Mouse (Mus musculus) neural tube, embryonic 13.5 days (tissue): Measurements from ENCODE around the gene Rmnd5a. TPM values are rescaled to one million over a fixed set of nuclear protein-coding genes. Genes with fewer than 3 reads are reported as not detected.
"Not testable (repeated sequence)": the region's sequence is repeated elsewhere in the genome, so short reads cannot be mapped to it uniquely, and the experiment has no call there.

Source experiments
- ATAC-seq: fragments of 200-750 bp; cut with Nextera tagmentation; 2 replicates; pipeline ENCODE4 v1.8.0; 2017; ENCODE audit warnings: low read depth, mild to moderate bottlenecking, moderate TSS enrichment, moderate library complexity
- H3K27ac ChIP-seq: fragments of 300-500 bp; sonication (generic); replicated peaks from 2 replicates; pipeline ENCODE4 v1.5.1; 2015; ENCODE audit warnings: moderate library complexity, mild to moderate bottlenecking, inconsistent platforms
- H3K27me3 ChIP-seq: fragments of 300-500 bp; sonication (generic); 2 replicates; pipeline ENCODE4 v1.6.1; 2015; ENCODE audit warnings: mild to moderate bottlenecking, inconsistent platforms
- H3K36me3 ChIP-seq: fragments of 300-500 bp; sonication (generic); 2 replicates; pipeline ENCODE4 v1.6.1; 2015; ENCODE audit warnings: mild to moderate bottlenecking, inconsistent platforms
- H3K4me1 ChIP-seq: fragments of 300-500 bp; sonication (generic); replicated peaks from 2 replicates; pipeline ENCODE4 v1.6.1; 2015; ENCODE audit warnings: inconsistent platforms
- H3K4me2 ChIP-seq: fragments of 300-500 bp; sonication (generic); 2 replicates; pipeline ENCODE4 v1.6.1; 2015; ENCODE audit warnings: inconsistent platforms, mild to moderate bottlenecking, moderate library complexity
- H3K4me3 ChIP-seq: fragments of 300-500 bp; sonication (generic); 2 replicates; pipeline ENCODE4 v1.5.1; 2015; ENCODE audit warnings: mild to moderate bottlenecking, inconsistent platforms
- H3K9ac ChIP-seq: fragments of 300-500 bp; sonication (generic); 2 replicates; pipeline ENCODE4 v1.6.1; 2015; ENCODE audit warnings: moderate library complexity, mild to moderate bottlenecking, inconsistent platforms
- H3K9me3 ChIP-seq: fragments of 300-500 bp; sonication (generic); 2 replicates; pipeline ENCODE4 v1.6.1; 2016; ENCODE audit warnings: inconsistent platforms
- WGBS: fragments of 180-500 bp; shearing (Covaris S2); methylation state at CpG from one replicate; pipeline ENCODE4 v1.1.7; 2015; 5-methylcytosine and 5-hydroxymethylcytosine counted together
- polyA plus RNA-seq: library from polyadenylated mRNA; unstranded; fragments of >200 nt; fragmentation: Nextera tagmentation; extraction: Ambion mirVana; gene quantifications from 2 replicates; pipeline ENCODE4 v1.2.1, GENCODE M21; 2015

Rmnd5a gene
- polyA plus RNA-seq, 1 experiment from 2014 or later, result 9.4 TPM

GRCm38 (mm10) chr6:71471830-71472520 is 31.5 kb upstream of the Rmnd5a start:
- no peak overlapping the region for H3K4me2 ChIP-seq
- ATAC-seq, result no peak
- H3K27me3 ChIP-seq, result no peaks in the 10 kb centered on the region
- no peak overlapping the region for H3K27ac ChIP-seq
- no peaks in the 10 kb centered on the region for H3K4me1 ChIP-seq
- no peaks in the 10 kb centered on the region for H3K36me3 ChIP-seq
- no peaks in the 10 kb centered on the region for H3K9me3 ChIP-seq
- H3K4me3 ChIP-seq, result no peak overlapping the region
- 71% methylated on average over 4 of the region's 4 CpGs for WGBS
- H3K9ac ChIP-seq, result no peak overlapping the region

GRCm38 (mm10) chr6:71469291-71469690 is 28.9 kb upstream of the Rmnd5a start:
- Histone ChIP-seq H3K36me3 (no peaks in the 10 kb centered on the region), H3K27me3 (no peaks in the 10 kb centered on the region), H3K4me3 (no peak overlapping the region), H3K4me2 (no peak overlapping the region), H3K9ac (no peak overlapping the region), H3K9me3 (no peaks in the 10 kb centered on the region), H3K27ac (no peak overlapping the region), H3K4me1 (no peaks in the 10 kb centered on the region)
- WGBS, result 75% methylated on average over 3 of the region's 3 CpGs
- no peak for ATAC-seq

GRCm38 (mm10) chr6:71467766-71468165 is 27.3 kb upstream of the Rmnd5a start:
- Histone ChIP-seq H3K4me1 (no peaks in the 10 kb centered on the region), H3K9ac (no peak overlapping the region), H3K27me3 (no peaks in the 10 kb centered on the region), H3K9me3 (no peaks in the 10 kb centered on the region), H3K4me2 (no peak overlapping the region), H3K27ac (no peak overlapping the region), H3K36me3 (no peaks in the 10 kb centered on the region), H3K4me3 (no peak overlapping the region)
- no peak for ATAC-seq
- WGBS, result 78% methylated on average over 4 of the region's 4 CpGs

DNA sequence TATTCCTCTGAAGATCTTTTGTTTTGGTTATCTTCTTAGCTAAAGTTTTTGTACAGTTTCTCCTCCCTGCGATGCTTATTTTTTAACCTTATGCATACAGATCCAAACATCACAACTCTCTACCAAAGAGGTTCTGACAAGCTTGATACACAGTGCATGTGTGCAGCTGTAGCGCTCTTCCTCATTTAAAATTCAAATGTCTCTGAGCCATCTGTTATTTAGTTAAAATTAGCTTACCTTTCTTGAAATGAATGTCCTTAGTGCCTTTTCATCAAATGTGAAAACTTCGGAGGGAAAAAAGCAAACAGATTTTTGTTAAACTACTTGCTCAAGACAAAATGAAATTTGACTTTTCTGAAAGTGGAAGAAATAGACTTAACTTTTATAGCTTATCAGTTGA is 24.7 kb upstream of the Rmnd5a start:
- Histone ChIP-seq H3K27me3 (no peaks in the 10 kb centered on the region), H3K36me3 (no peaks in the 10 kb centered on the region), H3K4me3 (no peak overlapping the region), H3K9ac (no peak overlapping the region), H3K27ac (no peak overlapping the region), H3K4me1 (no peaks in the 10 kb centered on the region), H3K4me2 (no peak overlapping the region), H3K9me3 (no peaks in the 10 kb centered on the region)
- ATAC-seq, result no peak
- WGBS, result 67% methylated on average over 3 of the region's 3 CpGs

- no peak overlapping the region for H3K4me2 ChIP-seq
- H3K4me1 ChIP-seq, result no peaks in the 10 kb centered on the region
- no peaks in the 10 kb centered on the region for H3K9me3 ChIP-seq
- 77% methylated on average over 8 of the region's 8 CpGs for WGBS
- H3K27ac ChIP-seq, result no peak overlapping the region
- no peaks in the 10 kb centered on the region for H3K27me3 ChIP-seq
- no peak for ATAC-seq
- H3K36me3 ChIP-seq, result no peaks in the 10 kb centered on the region
- no peak overlapping the region for H3K4me3 ChIP-seq
- H3K9ac ChIP-seq, result no peak overlapping the region
Observed at GRCm38 (mm10) chr6:71457956-71458608, 17.6 kb upstream of the Rmnd5a start.

DNA sequence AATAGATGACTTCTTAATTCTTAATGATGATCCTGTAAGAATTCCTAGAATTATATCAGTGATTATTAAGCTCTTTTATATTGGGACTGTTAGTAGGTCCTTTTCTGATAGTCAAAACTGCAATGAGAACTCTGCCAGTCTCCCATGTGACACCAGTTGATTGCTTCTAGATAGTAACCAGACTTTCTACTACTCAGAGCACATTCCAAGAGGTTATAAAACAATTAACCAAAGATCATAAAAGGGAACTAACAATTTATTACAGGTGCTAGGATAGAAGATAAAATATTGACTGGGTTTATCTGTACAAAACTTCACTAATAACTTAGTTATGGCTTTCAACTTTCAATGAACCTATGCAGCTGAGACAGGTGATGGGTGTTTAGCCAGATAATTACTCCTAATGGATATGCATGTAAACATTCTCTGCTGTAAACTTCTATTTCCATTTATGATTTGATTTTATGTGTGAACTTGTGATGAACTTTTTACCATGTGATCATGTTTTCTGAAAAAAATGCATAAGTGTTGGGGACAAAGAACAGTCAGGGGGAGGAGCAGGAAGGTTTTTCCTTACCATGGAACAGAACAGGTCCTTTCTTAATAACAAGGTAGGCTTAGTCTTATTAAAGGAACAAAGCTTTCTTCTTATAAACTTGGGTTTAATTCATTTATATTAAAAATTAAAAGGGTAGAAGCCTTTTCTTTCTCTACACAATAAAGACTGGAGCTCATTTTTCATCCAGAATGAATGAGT is 13.7 kb upstream of the Rmnd5a start:
- H3K27me3 ChIP-seq, H3K36me3 ChIP-seq, H3K4me1 ChIP-seq, H3K4me3 ChIP-seq, H3K9ac ChIP-seq, H3K9me3 ChIP-seq, H3K27ac ChIP-seq, H3K4me2 ChIP-seq, ATAC-seq: not testable (repeated sequence)

- Histone ChIP-seq H3K27ac (no peak overlapping the region), H3K27me3 (no peaks in the 10 kb centered on the region), H3K4me2 (no peak overlapping the region), H3K4me3 (no peak overlapping the region), H3K36me3 (no peaks in the 10 kb centered on the region), H3K9me3 (no peaks in the 10 kb centered on the region), H3K4me1 (no peaks in the 10 kb centered on the region), H3K9ac (no peak overlapping the region)
- WGBS, result 90% methylated on average over 2 of the region's 2 CpGs
- ATAC-seq, result no peak
Observed at GRCm38 (mm10) chr6:71452792-71453191, 12.4 kb upstream of the Rmnd5a start.

DNA sequence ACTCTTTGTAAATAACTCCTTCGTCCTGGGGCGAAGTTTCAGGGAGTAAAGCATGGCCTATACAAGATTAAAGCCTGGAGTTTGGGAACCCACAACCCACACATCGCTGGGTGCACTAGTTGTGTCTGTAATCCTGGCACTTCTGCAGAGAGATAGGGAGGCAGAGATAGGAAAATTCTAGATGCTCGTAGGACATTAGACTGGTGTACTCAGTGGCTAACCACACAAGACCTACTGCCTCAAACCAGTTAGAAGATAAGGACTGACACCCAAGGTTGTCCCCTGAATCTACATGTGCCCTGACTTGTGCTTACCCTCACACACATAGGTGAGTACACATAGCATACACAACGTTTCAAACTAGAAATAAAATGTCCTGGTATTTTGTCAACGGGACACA is 5.1 kb upstream of the Rmnd5a start:
- Histone ChIP-seq H3K4me1 (peaks cover 10% of the 10 kb centered on the region), H3K27me3 (no peaks in the 10 kb centered on the region), H3K27ac (no peak overlapping the region), H3K36me3 (no peaks in the 10 kb centered on the region), H3K9me3 (no peaks in the 10 kb centered on the region), H3K4me2 (no peak overlapping the region), H3K4me3 (no peak overlapping the region), H3K9ac (no peak overlapping the region)
- WGBS, result 92% methylated on average over 6 of the region's 6 CpGs
- no peak for ATAC-seq

DNA sequence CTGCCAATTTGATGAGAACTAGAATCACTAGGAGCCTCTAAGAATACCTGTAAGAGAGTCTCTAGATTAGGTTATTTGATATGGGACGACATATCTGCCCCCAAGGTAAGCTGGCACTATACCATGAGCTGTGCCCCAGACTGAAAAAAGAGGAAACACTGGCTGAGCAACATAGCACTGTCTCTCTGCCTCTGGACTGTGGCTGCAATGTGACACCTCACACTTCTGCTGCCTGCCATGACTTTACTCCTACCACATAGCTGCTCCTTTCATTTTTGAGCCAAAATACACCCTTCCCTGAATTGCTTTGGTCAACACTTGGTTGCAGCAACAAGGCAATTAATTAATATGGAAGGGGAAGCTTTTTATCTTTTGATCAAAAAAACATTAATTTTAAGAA is 4.3 kb upstream of the Rmnd5a start:
- no peak for ATAC-seq
- H3K36me3 ChIP-seq, result no peaks in the 10 kb centered on the region
- no peak overlapping the region for H3K4me3 ChIP-seq
- no peak overlapping the region for H3K27ac ChIP-seq
- WGBS, result 73% methylated on average over 1 of the region's 1 CpGs
- H3K4me2 ChIP-seq, result no peak overlapping the region
- H3K9ac ChIP-seq, result no peak overlapping the region
- H3K4me1 ChIP-seq, result peaks cover 10% of the 10 kb centered on the region
- no peaks in the 10 kb centered on the region for H3K9me3 ChIP-seq
- H3K27me3 ChIP-seq, result no peaks in the 10 kb centered on the region

GRCm38 (mm10) chr6:71442130-71442529 is 1.7 kb upstream of the Rmnd5a start:
- Histone ChIP-seq H3K4me2 (no peak overlapping the region), H3K27ac (peak overlapping the region; percentile 99; the same call in 1 of the 2 replicates), H3K27me3 (no peaks in the 10 kb centered on the region), H3K9me3 (no peaks in the 10 kb centered on the region), H3K4me3 (no peak overlapping the region), H3K4me1 (peaks cover 33% of the 10 kb centered on the region), H3K36me3 (no peaks in the 10 kb centered on the region), H3K9ac (no peak overlapping the region; the same call in 1 of the 2 replicates)
- WGBS, result 66% methylated on average over 2 of the region's 3 CpGs
- ATAC-seq, result no peak

DNA sequence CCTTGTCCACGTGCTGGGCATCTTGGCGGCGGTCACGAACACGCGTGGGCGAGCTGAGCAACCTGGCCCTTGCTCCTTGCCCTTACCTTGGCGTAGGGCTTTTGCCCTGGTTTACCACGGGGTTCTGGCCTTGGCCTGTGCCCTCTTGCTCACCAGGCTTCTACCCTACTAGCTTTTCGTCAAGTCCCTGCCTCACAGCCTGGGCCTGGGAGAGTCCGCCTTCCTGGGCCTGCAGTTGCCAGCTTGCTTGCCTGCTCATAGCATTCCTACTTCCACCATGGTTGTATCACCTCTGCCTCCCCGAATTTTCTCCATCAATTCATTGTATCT is 779 bp upstream of the Rmnd5a start:
- Histone ChIP-seq H3K4me1 (peaks cover 42% of the 10 kb centered on the region), H3K27me3 (no peaks in the 10 kb centered on the region), H3K36me3 (no peaks in the 10 kb centered on the region), H3K4me2 (peak overlapping the region; percentile 97), H3K4me3 (peak overlapping the region; percentile 95), H3K9me3 (no peaks in the 10 kb centered on the region), H3K9ac (peak overlapping the region; percentile 89), H3K27ac (peak overlapping the region; percentile 99)
- ATAC-seq, result peak; percentile 12
- 3% methylated on average over 12 of the region's 12 CpGs for WGBS

- ATAC-seq, result peak; percentile 66
- peaks cover 44% of the 10 kb centered on the region for H3K4me1 ChIP-seq
- no peaks in the 10 kb centered on the region for H3K27me3 ChIP-seq
- no peaks in the 10 kb centered on the region for H3K36me3 ChIP-seq
- peak overlapping the region; percentile 95 for H3K9ac ChIP-seq
- peak overlapping the region; percentile 95 for H3K4me3 ChIP-seq
- H3K4me2 ChIP-seq, result peak overlapping the region; percentile 88
- WGBS, result under 1% methylated on average over 33 of the region's 47 CpGs
- peak overlapping the region; percentile 98 for H3K27ac ChIP-seq
- no peaks in the 10 kb centered on the region for H3K9me3 ChIP-seq
Observed at GRCm38 (mm10) chr6:71440217-71440491, 283 bp downstream of the Rmnd5a start.
